Mouse (Mus musculus) small intestine, adult 2 months (tissue): ENCODE data around the gene Ipcef1.

Source experiments
- CTCF ChIP-seq: fragments of 200-500 bp; IDR thresholded peaks from 2 replicates; pipeline ENCODE4 v1.5.1; 2012; ENCODE audit warnings: low read depth, mild to moderate bottlenecking, control low read depth, inconsistent platforms, low read length, moderate library complexity, mixed read lengths; ENCODE audit not compliant: insufficient replicate concordance, insufficient read length; ENCODE audit errors: extremely low read depth
- POLR2A ChIP-seq: fragments of 200-500 bp; IDR thresholded peaks from 2 replicates; pipeline ENCODE4 v1.6.1; 2012; ENCODE audit warnings: low read depth, mild to moderate bottlenecking, control low read depth, inconsistent platforms, low read length, moderate library complexity

- TF ChIP-seq POLR2A (no peak), CTCF (no peak)
These were observed 47.2 kb downstream of the Ipcef1 start for GRCm38 (mm10) chr10:7004980-7005538.
